Mouse (Mus musculus) liver, embryonic 15.5 days (tissue): ENCODE measurements around the gene Trim2. TPM values are rescaled to one million over a fixed set of nuclear protein-coding genes. Genes with fewer than 3 reads are reported as not detected.

ENCODE experiments used
- ATAC-seq: fragments of 200-750 bp; cut with Nextera tagmentation; 2 replicates; pipeline ENCODE4 v1.8.0; 2017; ENCODE audit warnings: moderate number of reproducible peaks, mild to moderate bottlenecking, moderate library complexity; ENCODE audit not compliant: insufficient read depth
- H3K27ac ChIP-seq: fragments of 300-500 bp; sonication (generic); replicated peaks from 2 replicates; pipeline ENCODE4 v1.5.1; 2015; ENCODE audit warnings: mild to moderate bottlenecking, inconsistent platforms
- H3K27me3 ChIP-seq: fragments of 300-500 bp; sonication (generic); 2 replicates; pipeline ENCODE4 v1.6.1; 2015; ENCODE audit warnings: mild to moderate bottlenecking, inconsistent platforms
- H3K36me3 ChIP-seq: fragments of 300-500 bp; sonication (generic); replicated peaks from 2 replicates; pipeline ENCODE4 v1.6.1; 2015; ENCODE audit warnings: moderate library complexity, mild to moderate bottlenecking, inconsistent platforms
- H3K4me1 ChIP-seq: fragments of 300-500 bp; sonication (generic); replicated peaks from 2 replicates; pipeline ENCODE4 v1.6.1; 2015; ENCODE audit warnings: inconsistent platforms
- H3K4me2 ChIP-seq: fragments of 300-500 bp; sonication (generic); 2 replicates; pipeline ENCODE4 v1.6.1; 2015; ENCODE audit warnings: moderate library complexity, mild to moderate bottlenecking, inconsistent platforms
- H3K4me3 ChIP-seq: fragments of 300-500 bp; sonication (generic); replicated peaks from 2 replicates; pipeline ENCODE4 v1.5.1; 2015; ENCODE audit warnings: mild to moderate bottlenecking, inconsistent platforms
- H3K9ac ChIP-seq: fragments of 300-500 bp; sonication (generic); 2 replicates; pipeline ENCODE4 v1.6.1; 2015; ENCODE audit warnings: moderate library complexity, mild to moderate bottlenecking, inconsistent platforms
- H3K9me3 ChIP-seq: fragments of 300-500 bp; sonication (generic); replicated peaks from 2 replicates; pipeline ENCODE4 v1.6.1; 2016; ENCODE audit warnings: inconsistent platforms
- WGBS: fragments of 180-500 bp; shearing (Covaris S2); methylation state at CpG from one replicate; pipeline ENCODE4 v1.1.7; 2015; ENCODE audit warnings: mixed read lengths; ENCODE audit not compliant: insufficient replicate concordance; 5-methylcytosine and 5-hydroxymethylcytosine counted together
- polyA plus RNA-seq: library from polyadenylated mRNA; unstranded; fragments of >200 nt; fragmentation: Nextera tagmentation; extraction: Ambion mirVana; gene quantifications from 2 replicates; pipeline ENCODE4 v1.2.1, GENCODE M21; 2015

Trim2 gene
- polyA plus RNA-seq, 1 experiment from 2014 or later: 4.8 TPM

DNA sequence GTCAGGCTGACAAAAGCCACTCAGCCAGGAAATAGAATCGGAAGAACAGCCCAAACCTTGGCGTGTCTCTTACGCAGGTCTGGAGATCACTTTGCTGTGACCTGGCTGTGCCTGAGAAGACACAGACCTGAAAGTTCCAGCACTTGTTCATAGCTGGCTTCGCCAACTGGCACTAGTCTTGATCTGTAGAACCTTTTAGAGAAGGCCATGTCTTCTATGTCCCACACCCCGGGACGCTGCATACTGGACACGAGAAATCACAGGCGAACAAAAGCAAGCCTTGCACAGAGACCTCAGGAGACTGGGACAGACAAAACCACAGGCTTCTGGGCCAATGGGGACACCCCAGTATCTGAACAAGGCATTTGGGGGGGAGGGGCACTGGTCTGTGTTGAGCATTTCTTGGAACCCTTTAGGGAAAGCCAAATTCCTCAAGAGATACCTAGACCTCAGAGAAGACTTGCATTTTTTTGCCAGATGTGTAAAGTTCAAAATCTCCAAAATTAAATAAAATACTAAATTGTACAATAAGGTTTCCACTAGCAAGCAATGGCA, 3.2 kb downstream of the Trim2 start:
- ATAC-seq: no peak
- H3K9ac ChIP-seq: no peak overlapping the region
- no peak overlapping the region for H3K4me3 ChIP-seq
- H3K4me1 ChIP-seq: peaks cover 4% of the 10 kb centered on the region; the same call in 1 of the 2 replicates
- H3K27me3 ChIP-seq: peaks cover 57% of the 10 kb centered on the region
- H3K4me2 ChIP-seq: no peak overlapping the region
- H3K36me3 ChIP-seq: no peaks in the 10 kb centered on the region
- 72% methylated on average over 8 of the region's 8 CpGs for WGBS
- H3K27ac ChIP-seq: no peak overlapping the region
- H3K9me3 ChIP-seq: no peaks in the 10 kb centered on the region

- H3K9ac ChIP-seq: no peak overlapping the region
- peaks cover 53% of the 10 kb centered on the region for H3K27me3 ChIP-seq
- no peak overlapping the region for H3K4me2 ChIP-seq
- H3K36me3 ChIP-seq: no peaks in the 10 kb centered on the region
- peaks cover 4% of the 10 kb centered on the region; the same call in 1 of the 2 replicates for H3K4me1 ChIP-seq
- no peaks in the 10 kb centered on the region for H3K9me3 ChIP-seq
- no peak for ATAC-seq
- WGBS: 10% methylated on average over 4 of the region's 4 CpGs
- H3K4me3 ChIP-seq: no peak overlapping the region
- H3K27ac ChIP-seq: no peak overlapping the region
These were observed 4.4 kb downstream of the Trim2 start for GRCm38 (mm10) chr3:84302273-84302672.

- ATAC-seq: no peak
- WGBS: 61% methylated on average over 4 of the region's 4 CpGs
- H3K4me3 ChIP-seq: no peak overlapping the region
- no peak overlapping the region for H3K9ac ChIP-seq
- H3K27me3 ChIP-seq: peaks cover 47% of the 10 kb centered on the region
- no peak overlapping the region for H3K27ac ChIP-seq
- no peaks in the 10 kb centered on the region for H3K36me3 ChIP-seq
- H3K4me1 ChIP-seq: peaks cover 4% of the 10 kb centered on the region; the same call in 1 of the 2 replicates
- no peaks in the 10 kb centered on the region for H3K9me3 ChIP-seq
- no peak overlapping the region for H3K4me2 ChIP-seq
These were observed 5.0 kb downstream of the Trim2 start for GRCm38 (mm10) chr3:84301674-84302073.

GRCm38 (mm10) chr3:84298186-84298585, 8.5 kb downstream of the Trim2 start:
- 35% methylated on average over 3 of the region's 3 CpGs for WGBS

GRCm38 (mm10) chr3:84296676-84297075, 10.0 kb downstream of the Trim2 start:
- Histone ChIP-seq H3K27ac (no peak overlapping the region), H3K36me3 (no peaks in the 10 kb centered on the region), H3K9ac (no peak overlapping the region), H3K4me3 (no peak overlapping the region), H3K27me3 (no peaks in the 10 kb centered on the region), H3K4me1 (no peaks in the 10 kb centered on the region), H3K9me3 (no peaks in the 10 kb centered on the region), H3K4me2 (no peak overlapping the region)
- 43% methylated on average over 2 of the region's 2 CpGs for WGBS
- no peak for ATAC-seq

More at GRCm38 (mm10) chr3:84298186-84298585, 8.5 kb downstream of the Trim2 start:
- H3K27ac ChIP-seq: no peak overlapping the region
- ATAC-seq: no peak
- no peak overlapping the region for H3K9ac ChIP-seq
- H3K27me3 ChIP-seq: peaks cover 12% of the 10 kb centered on the region
- no peak overlapping the region for H3K4me2 ChIP-seq
- H3K9me3 ChIP-seq: no peaks in the 10 kb centered on the region
- no peaks in the 10 kb centered on the region for H3K4me1 ChIP-seq
- no peak overlapping the region for H3K4me3 ChIP-seq
- no peaks in the 10 kb centered on the region for H3K36me3 ChIP-seq

- 64% methylated on average over 9 of the region's 9 CpGs for WGBS
These were observed 11.9 kb downstream of the Trim2 start for GRCm38 (mm10) chr3:84294734-84295133.

GRCm38 (mm10) chr3:84293666-84294595, 12.7 kb downstream of the Trim2 start:
- no peak for ATAC-seq
- H3K4me2 ChIP-seq: no peak overlapping the region
- no peaks in the 10 kb centered on the region for H3K36me3 ChIP-seq
- no peak overlapping the region for H3K4me3 ChIP-seq
- no peaks in the 10 kb centered on the region for H3K27me3 ChIP-seq
- WGBS: 75% methylated on average over 13 of the region's 13 CpGs
- no peak overlapping the region for H3K27ac ChIP-seq
- no peaks in the 10 kb centered on the region for H3K9me3 ChIP-seq
- no peak overlapping the region for H3K9ac ChIP-seq
- H3K4me1 ChIP-seq: no peaks in the 10 kb centered on the region

More at GRCm38 (mm10) chr3:84294734-84295133, 11.9 kb downstream of the Trim2 start:
- Histone ChIP-seq H3K9me3 (no peaks in the 10 kb centered on the region), H3K4me3 (no peak overlapping the region), H3K27me3 (no peaks in the 10 kb centered on the region), H3K4me2 (no peak overlapping the region), H3K4me1 (no peaks in the 10 kb centered on the region), H3K36me3 (no peaks in the 10 kb centered on the region), H3K27ac (no peak overlapping the region), H3K9ac (no peak overlapping the region)
- ATAC-seq: no peak

DNA sequence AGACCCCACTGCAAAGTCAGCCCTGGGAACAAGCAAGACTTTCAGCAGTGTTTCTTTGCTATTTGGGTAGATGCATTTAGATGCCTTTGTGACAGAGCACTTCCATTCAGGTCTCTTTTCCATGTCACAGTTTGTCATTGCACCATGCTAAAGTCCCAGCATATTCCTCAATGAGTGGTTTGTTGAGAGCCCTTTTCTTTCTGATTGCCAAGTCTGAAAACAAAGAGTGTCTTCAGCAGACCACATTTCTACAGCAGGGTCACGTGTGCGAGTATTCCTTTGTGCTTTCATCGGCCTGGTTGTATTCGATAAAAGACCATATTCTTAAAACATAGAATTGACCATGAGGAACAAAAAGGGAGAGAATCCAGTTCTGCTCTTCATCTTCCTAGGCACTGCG, 14.4 kb downstream of the Trim2 start:
- no peaks in the 10 kb centered on the region for H3K27me3 ChIP-seq
- H3K4me1 ChIP-seq: no peaks in the 10 kb centered on the region
- WGBS: 77% methylated on average over 5 of the region's 5 CpGs
- no peaks in the 10 kb centered on the region for H3K9me3 ChIP-seq
- H3K36me3 ChIP-seq: no peaks in the 10 kb centered on the region
- no peak overlapping the region for H3K9ac ChIP-seq
- H3K4me2 ChIP-seq: no peak overlapping the region
- no peak overlapping the region for H3K27ac ChIP-seq
- ATAC-seq: no peak
- no peak overlapping the region for H3K4me3 ChIP-seq

DNA sequence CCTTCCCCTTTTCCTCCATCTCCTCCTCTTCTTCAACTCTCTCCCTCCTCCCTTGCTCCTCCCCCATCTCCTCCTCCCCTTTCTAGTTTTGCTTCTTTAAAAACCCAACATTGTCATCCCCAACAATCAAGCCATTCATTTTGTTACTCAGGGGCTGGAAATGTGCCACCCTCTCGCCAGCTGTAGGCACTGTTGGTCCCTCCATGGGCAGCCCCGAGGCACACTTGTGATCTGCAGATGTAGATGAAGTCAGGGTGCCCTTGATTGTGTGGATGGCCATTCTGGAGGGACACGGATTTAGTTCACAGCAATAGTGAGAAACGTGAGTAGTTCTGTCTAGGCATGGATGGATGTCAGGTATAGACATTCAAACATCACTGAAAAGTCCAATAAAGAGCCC, 17.7 kb downstream of the Trim2 start:
- peaks cover 9% of the 10 kb centered on the region for H3K4me1 ChIP-seq
- no peaks in the 10 kb centered on the region; the same call in 1 of the 2 replicates for H3K27me3 ChIP-seq
- H3K9ac ChIP-seq: no peak overlapping the region
- H3K4me2 ChIP-seq: no peak overlapping the region
- ATAC-seq: no peak
- no peak overlapping the region for H3K27ac ChIP-seq
- WGBS: 46% methylated on average over 4 of the region's 4 CpGs
- no peaks in the 10 kb centered on the region for H3K9me3 ChIP-seq
- H3K4me3 ChIP-seq: no peak overlapping the region
- no peaks in the 10 kb centered on the region for H3K36me3 ChIP-seq

GRCm38 (mm10) chr3:84287256-84287655, 19.4 kb downstream of the Trim2 start:
- Histone ChIP-seq H3K9ac (no peak overlapping the region), H3K4me1 (peaks cover 9% of the 10 kb centered on the region), H3K27me3 (no peaks in the 10 kb centered on the region; the same call in 1 of the 2 replicates), H3K4me2 (no peak overlapping the region), H3K9me3 (no peaks in the 10 kb centered on the region), H3K27ac (no peak overlapping the region), H3K4me3 (no peak overlapping the region), H3K36me3 (no peaks in the 10 kb centered on the region)
- no peak for ATAC-seq
- WGBS: 44% methylated on average over 2 of the region's 3 CpGs

DNA sequence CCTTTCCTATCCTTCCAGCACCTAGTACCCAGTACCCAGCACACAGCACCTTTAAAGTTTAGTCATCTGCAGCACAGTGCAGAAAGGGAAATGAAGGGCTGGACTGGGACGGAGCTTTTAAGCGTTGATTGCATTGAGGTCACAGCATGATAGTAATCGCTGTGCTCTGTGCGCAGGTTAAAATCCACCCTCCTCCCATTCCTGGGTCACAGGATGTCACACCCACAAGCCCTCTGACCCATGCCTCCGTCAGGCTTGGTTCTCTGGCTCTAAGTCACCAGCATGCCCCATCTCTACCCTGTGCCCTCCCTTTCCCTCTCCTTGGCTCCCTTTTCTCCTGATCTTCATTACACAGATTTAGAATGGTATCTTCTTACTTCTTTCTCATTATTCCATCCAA, 20.4 kb downstream of the Trim2 start:
- Histone ChIP-seq H3K4me2 (no peak overlapping the region), H3K9ac (no peak overlapping the region), H3K36me3 (no peaks in the 10 kb centered on the region), H3K4me1 (peaks cover 14% of the 10 kb centered on the region), H3K27ac (no peak overlapping the region), H3K9me3 (no peaks in the 10 kb centered on the region), H3K4me3 (no peak overlapping the region), H3K27me3 (no peaks in the 10 kb centered on the region; the same call in 1 of the 2 replicates)
- 57% methylated on average over 5 of the region's 5 CpGs for WGBS
- ATAC-seq: peak; percentile 26; the same call in 1 of the 2 replicates
